Mouse (Mus musculus): ENCODE measurements around the gene Dusp1. TPM values are rescaled to one million over a fixed set of nuclear protein-coding genes. Genes with fewer than 3 reads are reported as not detected.

Dusp1 gene
- polyA plus RNA-seq, 1 experiment from 2014 or later: 18.9 TPM

- no peak overlapping the region for H3K4me2 ChIP-seq (replicated peaks; ENCODE audit: low read depth)
- H3K4me1 ChIP-seq (replicated peaks; ENCODE audit: control insufficient read depth, insufficient read depth, low read length): no peaks in the 10 kb centered on the region
- no peak for TF ChIP-seq CTCF (IDR thresholded peaks at IDR 0.05; ENCODE audit: low read depth)
- ATAC-seq: no peak
- 86% methylated on average over 8 of the region's 8 CpGs for WGBS
- H3K4me3 ChIP-seq (ENCODE audit: low read depth, low read length): no peak overlapping the region
- H3K27ac ChIP-seq (ENCODE audit: low read depth, low read length): no peak overlapping the region
- no peak overlapping the region for H3K9ac ChIP-seq (ENCODE audit: low read depth, low read length)
- H3K9me3 ChIP-seq (ENCODE audit: control insufficient read depth): no peaks in the 10 kb centered on the region
- H3K36me3 ChIP-seq (ENCODE audit: control insufficient read depth, insufficient read depth): peaks cover 7% of the 10 kb centered on the region
- H3K27me3 ChIP-seq (replicated peaks; ENCODE audit: control insufficient read depth, insufficient read depth, low read length): no peaks in the 10 kb centered on the region
Measured at GRCm38 (mm10) chr17:26603311-26603710, 41.4 kb upstream of the Dusp1 start.

GRCm38 (mm10) chr17:26602371-26602885, 40.5 kb upstream of the Dusp1 start:
- 62% methylated on average over 12 of the region's 12 CpGs for WGBS

DNA sequence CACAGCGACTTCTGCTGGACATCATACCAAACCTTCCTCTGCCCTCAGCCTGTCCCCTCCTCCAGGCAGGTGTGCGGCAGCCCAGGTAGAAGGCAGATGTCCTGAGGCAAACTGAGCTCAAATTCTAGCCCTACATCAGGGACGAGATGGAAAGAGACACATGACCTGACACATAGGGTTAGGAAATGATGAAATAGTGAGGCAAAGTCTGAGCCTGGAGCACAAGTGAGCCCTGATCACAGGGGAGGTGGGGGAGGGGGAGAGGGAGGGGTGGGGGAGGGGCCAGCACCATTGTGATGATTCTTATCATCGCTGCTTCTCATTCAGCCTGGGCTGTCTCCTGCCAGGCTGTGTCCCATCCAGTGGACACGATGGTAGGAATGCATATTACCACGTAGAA, 40.0 kb upstream of the Dusp1 start:
- WGBS: 49% methylated on average over 5 of the region's 6 CpGs
- no peak overlapping the region for H3K4me3 ChIP-seq (ENCODE audit: low read depth, low read length)
- TF ChIP-seq CTCF (IDR thresholded peaks at IDR 0.05; ENCODE audit: low read depth): no peak
- ATAC-seq: no peak
- peaks cover 7% of the 10 kb centered on the region for H3K36me3 ChIP-seq (ENCODE audit: control insufficient read depth, insufficient read depth)
- no peaks in the 10 kb centered on the region for H3K9me3 ChIP-seq (ENCODE audit: control insufficient read depth)
- no peaks in the 10 kb centered on the region for H3K27me3 ChIP-seq (replicated peaks; ENCODE audit: control insufficient read depth, insufficient read depth, low read length)
- no peak overlapping the region for H3K9ac ChIP-seq (ENCODE audit: low read depth, low read length)
- no peaks in the 10 kb centered on the region for H3K4me1 ChIP-seq (replicated peaks; ENCODE audit: control insufficient read depth, insufficient read depth, low read length)
- peak overlapping the region; percentile 8; the same call in 1 of the 2 replicates for H3K27ac ChIP-seq (ENCODE audit: low read depth, low read length)
- no peak overlapping the region for H3K4me2 ChIP-seq (replicated peaks; ENCODE audit: low read depth)

More at GRCm38 (mm10) chr17:26602371-26602885, 40.5 kb upstream of the Dusp1 start:
- Histone ChIP-seq H3K9me3 (ENCODE audit: control insufficient read depth) (no peaks in the 10 kb centered on the region), H3K4me3 (ENCODE audit: low read depth, low read length) (no peak overlapping the region), H3K27ac (ENCODE audit: low read depth, low read length) (peak overlapping the region; percentile 8; the same call in 1 of the 2 replicates), H3K9ac (ENCODE audit: low read depth, low read length) (no peak overlapping the region), H3K4me2 (replicated peaks; ENCODE audit: low read depth) (no peak overlapping the region), H3K4me1 (replicated peaks; ENCODE audit: control insufficient read depth, insufficient read depth, low read length) (no peaks in the 10 kb centered on the region), H3K36me3 (ENCODE audit: control insufficient read depth, insufficient read depth) (peaks cover 7% of the 10 kb centered on the region), H3K27me3 (replicated peaks; ENCODE audit: control insufficient read depth, insufficient read depth, low read length) (no peaks in the 10 kb centered on the region)
- no peak for ATAC-seq
- TF ChIP-seq CTCF (IDR thresholded peaks at IDR 0.05; ENCODE audit: low read depth): no peak

DNA sequence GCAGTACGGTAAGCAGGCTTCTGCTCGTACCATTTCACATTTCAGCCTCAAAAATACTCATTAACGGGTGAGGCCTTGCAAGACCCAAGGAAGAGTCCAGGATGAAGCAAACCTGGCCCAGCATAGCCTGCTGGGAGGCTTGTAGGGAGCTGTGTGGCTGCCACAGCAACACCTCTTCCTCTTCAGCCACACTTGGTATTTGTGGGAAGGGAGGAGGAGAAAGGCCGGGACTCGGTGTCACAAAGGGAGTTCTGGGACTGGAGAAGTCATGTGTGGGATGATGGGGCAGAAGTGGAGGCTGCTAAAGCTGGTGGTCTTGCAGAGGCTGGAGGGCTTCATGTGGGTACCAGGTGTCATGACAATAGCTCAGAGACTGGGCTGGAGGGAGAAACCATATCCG, 39.6 kb upstream of the Dusp1 start:
- H3K9ac ChIP-seq (ENCODE audit: low read depth, low read length): no peak overlapping the region
- TF ChIP-seq CTCF (IDR thresholded peaks at IDR 0.05; ENCODE audit: low read depth): no peak
- no peak overlapping the region for H3K4me2 ChIP-seq (replicated peaks; ENCODE audit: low read depth)
- WGBS: 75% methylated on average over 6 of the region's 6 CpGs
- H3K4me3 ChIP-seq (ENCODE audit: low read depth, low read length): no peak overlapping the region
- H3K9me3 ChIP-seq (ENCODE audit: control insufficient read depth): no peaks in the 10 kb centered on the region
- H3K4me1 ChIP-seq (replicated peaks; ENCODE audit: control insufficient read depth, insufficient read depth, low read length): 0 out of 2 replicates have a peak, but pooled peaks cover under 1% of the 10 kb centered on the region
- no peaks in the 10 kb centered on the region for H3K27me3 ChIP-seq (replicated peaks; ENCODE audit: control insufficient read depth, insufficient read depth, low read length)
- peaks cover 7% of the 10 kb centered on the region for H3K36me3 ChIP-seq (ENCODE audit: control insufficient read depth, insufficient read depth)
- ATAC-seq: no peak
- no peak overlapping the region for H3K27ac ChIP-seq (ENCODE audit: low read depth, low read length)

DNA sequence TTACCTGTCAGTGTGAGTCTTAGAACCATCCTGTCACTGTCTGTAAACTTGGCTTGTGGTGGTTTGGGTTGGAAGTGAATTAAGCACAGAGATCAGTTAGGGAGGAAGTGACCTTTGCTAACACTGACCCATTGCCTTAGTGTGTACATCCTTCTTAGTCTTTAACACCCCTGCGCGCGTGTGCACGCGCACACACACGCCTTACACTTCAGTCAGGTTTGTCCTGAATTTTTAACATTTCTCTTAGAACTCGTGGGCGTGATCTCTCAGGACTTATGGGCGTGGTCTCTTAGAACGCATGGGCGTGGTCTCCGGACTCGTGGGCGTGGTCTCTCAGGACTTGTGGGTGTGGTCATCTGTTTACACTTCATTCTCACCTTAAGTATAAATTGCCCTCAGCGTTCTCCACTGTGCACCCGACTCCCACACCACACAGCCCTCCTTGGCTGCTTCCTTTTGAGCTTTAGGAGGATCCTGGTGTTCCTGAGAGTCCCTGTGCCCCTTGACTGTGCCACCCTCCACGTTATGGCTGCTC, 39.1 kb upstream of the Dusp1 start:
- Histone ChIP-seq H3K27ac (ENCODE audit: low read depth, low read length) (no peak overlapping the region), H3K9me3 (ENCODE audit: control insufficient read depth) (no peaks in the 10 kb centered on the region), H3K9ac (ENCODE audit: low read depth, low read length) (no peak overlapping the region), H3K27me3 (replicated peaks; ENCODE audit: control insufficient read depth, insufficient read depth, low read length) (no peaks in the 10 kb centered on the region), H3K4me3 (ENCODE audit: low read depth, low read length) (no peak overlapping the region), H3K4me1 (replicated peaks; ENCODE audit: control insufficient read depth, insufficient read depth, low read length) (0 out of 2 replicates have a peak, but pooled peaks cover 5% of the 10 kb centered on the region), H3K36me3 (ENCODE audit: control insufficient read depth, insufficient read depth) (peaks cover 7% of the 10 kb centered on the region), H3K4me2 (replicated peaks; ENCODE audit: low read depth) (no peak overlapping the region; the same call in 1 of the 2 replicates)
- peak; percentile 39; the same call in 1 of the 2 replicates for ATAC-seq
- WGBS: 60% methylated on average over 17 of the region's 17 CpGs
- no peak for TF ChIP-seq CTCF (IDR thresholded peaks at IDR 0.05; ENCODE audit: low read depth)

GRCm38 (mm10) chr17:26598845-26599244, 36.9 kb upstream of the Dusp1 start:
- Histone ChIP-seq H3K9me3 (ENCODE audit: control insufficient read depth) (no peaks in the 10 kb centered on the region), H3K27me3 (replicated peaks; ENCODE audit: control insufficient read depth, insufficient read depth, low read length) (no peaks in the 10 kb centered on the region), H3K27ac (ENCODE audit: low read depth, low read length) (no peak overlapping the region), H3K9ac (ENCODE audit: low read depth, low read length) (no peak overlapping the region), H3K4me2 (replicated peaks; ENCODE audit: low read depth) (no peak overlapping the region), H3K4me1 (replicated peaks; ENCODE audit: control insufficient read depth, insufficient read depth, low read length) (peaks cover 17% of the 10 kb centered on the region; the same call in 1 of the 2 replicates), H3K36me3 (ENCODE audit: control insufficient read depth, insufficient read depth) (no peaks in the 10 kb centered on the region), H3K4me3 (ENCODE audit: low read depth, low read length) (no peak overlapping the region)
- WGBS: 83% methylated on average over 5 of the region's 5 CpGs
- ATAC-seq: no peak
- no peak for TF ChIP-seq CTCF (IDR thresholded peaks at IDR 0.05; ENCODE audit: low read depth)
